Mouse (Mus musculus): ENCODE results near the gene Nuak2.

- TF ChIP-seq CTCF (IDR thresholded peaks at IDR 0.05; ENCODE audit: insufficient read depth, low read depth, low read length): no peak
- no peak for TF ChIP-seq POLR2A (IDR thresholded peaks at IDR 0.05; ENCODE audit: insufficient read depth, low read depth, low read length)
Measured at GRCm38 (mm10) chr1:132330397-132330796, 14.5 kb downstream of the Nuak2 start.

All from olfactory bulb, adult 2 months (tissue).